Mouse (Mus musculus): Measurements from ENCODE around the gene Sh3pxd2b.

DNA sequence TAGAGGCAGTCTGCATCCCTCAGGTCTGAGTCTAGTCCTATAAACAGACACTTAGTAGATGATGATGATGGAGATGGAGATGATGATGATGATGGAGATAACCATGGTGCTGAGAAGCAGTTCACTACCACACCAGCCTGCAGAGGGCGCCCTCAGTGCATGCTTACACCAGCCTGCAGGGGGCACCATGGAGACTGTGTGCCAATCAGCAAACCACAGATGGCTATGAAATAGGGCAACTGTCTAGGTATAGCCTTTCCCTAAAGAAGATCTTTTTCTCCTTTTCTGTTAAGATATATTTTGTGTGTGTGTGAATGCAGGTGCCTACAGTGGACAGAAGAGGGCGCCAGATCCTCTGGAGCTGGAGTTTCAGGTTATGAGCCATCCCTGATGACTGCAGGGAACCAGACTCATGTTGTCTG lies 4.8 kb upstream of the Sh3pxd2b start:
- TF ChIP-seq CTCF (IDR thresholded peaks at IDR 0.05; ENCODE audit: insufficient read depth, low read length) (peak; percentile 81), POLR2A (IDR thresholded peaks at IDR 0.05; ENCODE audit: borderline replicate concordance, extremely low read depth, low read depth, low read length) (no peak)
